Mouse (Mus musculus): ENCODE measurements at regions not wholly inside any gene's neighbourhood (a gene's known extent, or its start where the extent isn't known, plus 50 kb on each side); places are given as distances from the start of the nearest gene placed in this dataset.

DNA sequence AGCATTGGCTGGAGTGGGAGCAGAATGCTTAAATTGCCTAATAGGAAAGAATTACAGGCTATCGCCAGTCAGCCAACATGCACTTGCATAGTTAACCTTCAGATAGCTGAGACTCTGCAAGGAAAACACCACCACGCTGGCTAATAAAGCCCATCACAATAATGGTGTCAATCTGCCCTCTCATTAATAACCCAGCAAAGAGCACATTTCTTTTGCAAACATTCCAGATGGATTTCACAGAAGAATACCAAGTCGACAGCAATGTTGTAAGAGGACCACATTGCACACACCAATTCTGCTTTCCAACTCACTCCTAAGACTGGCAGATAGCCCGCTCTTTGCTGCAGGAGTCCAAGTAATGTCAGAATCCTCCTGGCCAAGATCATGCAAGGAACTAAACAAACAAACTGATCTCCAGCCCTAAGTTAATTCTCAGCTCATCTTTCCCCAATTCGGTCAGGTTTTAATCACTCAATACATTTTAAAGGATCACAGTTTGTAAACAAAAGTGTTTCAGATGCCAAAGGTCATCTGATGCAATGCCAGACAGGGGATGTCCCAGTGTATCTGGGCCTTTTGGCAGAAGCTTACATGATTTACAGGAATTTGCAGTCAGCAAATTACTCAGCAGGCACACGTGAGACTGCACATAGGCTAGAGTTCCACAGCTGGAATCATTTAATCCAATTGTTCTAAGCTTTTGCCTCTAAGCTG, 198.4 kb downstream of the Klf6 start:
- no peak for DNase-seq (ENCODE audit: low spot score in 2 of 2)

DNA sequence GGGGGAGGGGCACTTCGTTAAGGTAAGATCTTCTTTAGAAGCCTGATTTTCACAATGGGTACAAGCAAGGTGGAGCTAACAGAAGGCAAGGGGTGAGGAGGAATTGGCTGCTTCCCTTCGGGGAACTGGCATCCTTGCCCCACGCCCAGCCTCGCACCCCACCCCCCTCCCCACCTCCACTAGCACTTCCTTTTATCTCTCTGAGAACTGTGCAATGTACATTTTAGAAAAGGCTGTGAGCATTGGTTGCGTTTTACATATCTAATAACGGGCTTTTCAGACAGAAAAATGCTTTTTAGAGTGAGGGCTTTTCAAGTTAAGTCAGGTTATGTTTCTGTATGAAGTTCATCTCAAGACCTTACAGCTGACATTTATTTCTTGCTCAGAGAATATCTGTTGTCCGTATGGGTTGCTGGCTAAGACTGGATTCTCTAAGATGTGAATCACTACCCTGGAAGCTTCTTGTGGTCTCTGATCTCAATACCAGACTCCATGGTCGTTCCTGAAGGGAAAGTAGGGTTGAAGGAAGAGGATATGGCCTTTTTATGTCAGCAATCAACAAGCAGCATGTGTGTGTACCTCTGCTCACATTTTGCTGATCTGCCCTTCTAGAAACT, 199.1 kb downstream of the Klf6 start:
- no peak for DNase-seq (ENCODE audit: low spot score in 2 of 2)

DNA sequence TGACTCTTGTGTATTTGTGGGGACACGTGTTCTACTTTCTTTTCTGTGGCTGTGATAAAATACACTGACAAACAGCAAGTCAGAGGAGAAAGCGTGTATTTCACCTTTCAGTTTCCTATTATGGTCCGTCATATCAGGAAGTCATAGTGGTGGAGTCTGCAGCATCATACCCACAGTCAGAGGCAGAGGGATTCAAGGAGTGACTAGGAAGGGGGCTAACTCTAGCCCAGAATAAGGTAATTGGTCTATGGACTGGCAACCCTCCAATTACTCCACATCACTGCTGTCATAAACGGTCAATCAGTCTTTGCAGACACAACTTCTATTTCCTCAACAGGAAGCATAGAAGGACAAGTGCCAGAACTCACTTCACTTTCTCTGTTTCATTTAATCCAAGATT, 201.0 kb downstream of the Klf6 start:
- DNase-seq (ENCODE audit: low spot score in 2 of 2), result no peak

DNA sequence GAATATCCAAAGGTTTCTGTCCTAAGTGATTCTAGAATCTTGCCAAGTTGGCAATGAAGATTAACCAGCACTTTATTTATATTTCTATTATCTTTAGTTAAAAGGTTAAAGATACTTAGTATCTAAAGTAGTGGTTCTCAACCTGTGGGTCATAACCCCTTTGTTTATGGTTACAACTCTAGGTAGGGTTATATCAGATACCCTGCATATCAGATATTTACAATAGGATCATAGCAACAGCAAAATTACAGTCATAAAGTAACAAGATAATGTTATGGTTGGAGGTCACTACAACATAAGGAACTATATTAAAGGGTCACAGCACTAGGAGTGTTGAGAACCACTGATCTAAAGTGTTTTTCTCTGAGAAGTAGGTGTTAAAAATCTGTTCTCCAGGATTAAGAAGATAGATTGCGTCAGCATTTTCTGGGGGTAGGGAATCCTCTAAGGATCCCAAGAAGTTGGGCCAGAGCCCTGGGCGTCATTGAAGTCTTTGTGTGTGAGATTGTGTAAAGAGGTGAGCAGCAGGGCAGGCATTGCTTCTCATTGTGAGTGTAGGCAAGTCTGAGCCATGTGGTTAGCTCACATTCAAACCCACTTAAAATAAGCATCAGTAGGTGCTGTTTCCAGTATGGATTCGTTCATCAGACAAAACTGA, 201.6 kb downstream of the Klf6 start:
- DNase-seq (ENCODE audit: low spot score in 2 of 2), result no peak

DNA sequence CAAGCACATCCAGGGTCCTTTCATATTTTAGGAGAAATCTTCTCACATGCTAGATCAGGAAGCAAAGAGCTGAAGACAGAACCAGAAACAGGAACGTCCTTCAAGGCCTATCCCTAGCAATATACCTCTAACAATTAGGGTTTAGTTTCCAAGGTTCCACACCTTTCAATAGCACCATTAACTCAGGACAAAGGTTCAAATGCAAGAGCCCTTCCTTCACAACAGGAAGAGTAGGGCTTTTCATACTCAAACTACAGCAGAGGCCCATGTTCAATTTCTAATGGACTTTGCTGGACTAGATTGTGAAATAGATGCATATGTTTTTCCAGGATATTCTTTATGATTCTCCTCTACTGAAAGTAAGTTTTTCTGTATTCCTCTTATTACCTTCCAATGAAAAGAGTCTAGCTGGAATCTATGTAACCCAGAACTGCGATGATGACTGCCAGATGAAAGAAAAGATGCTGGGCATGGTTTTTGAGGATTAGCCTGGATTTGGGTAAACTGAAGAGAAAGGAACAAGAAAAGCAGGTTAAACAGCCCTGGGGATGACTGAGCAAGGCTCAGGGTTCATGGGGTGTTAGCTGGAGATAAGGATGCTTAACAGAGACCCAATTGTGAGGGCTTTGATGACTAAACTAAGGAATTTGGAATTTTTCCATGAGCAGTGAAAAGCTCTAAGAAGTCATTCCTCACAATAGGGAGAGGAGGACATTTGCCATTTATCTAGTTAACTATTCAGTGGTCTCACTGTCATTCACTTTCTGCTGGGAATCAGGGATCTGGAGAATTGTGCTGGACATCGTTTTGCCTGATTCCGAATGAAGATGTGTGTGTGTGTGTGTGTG, 215.9 kb downstream of the Klf6 start:
- no peak for DNase-seq (ENCODE audit: low spot score in 2 of 2)

DNA sequence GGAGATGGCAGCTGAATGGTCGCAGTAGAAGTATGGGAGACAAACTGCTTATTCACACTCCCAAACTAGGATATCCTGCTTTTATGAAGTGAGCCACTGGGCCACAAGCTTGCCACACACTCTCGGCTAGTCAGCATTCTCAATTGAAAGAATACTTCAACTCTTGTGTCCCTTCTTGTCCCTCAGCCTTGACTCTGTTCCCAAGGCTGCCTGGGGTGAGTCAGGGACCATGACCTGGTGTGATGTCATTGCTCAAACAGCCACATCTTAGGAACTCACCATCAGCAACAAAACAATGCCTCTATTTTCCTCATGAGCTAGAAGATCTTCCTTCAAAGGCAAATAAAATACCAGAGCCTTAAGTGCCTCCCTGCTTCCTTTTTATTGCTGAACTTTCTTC, 224.6 kb downstream of the Klf6 start:
- no peak for DNase-seq (ENCODE audit: low spot score in 2 of 2)

DNA sequence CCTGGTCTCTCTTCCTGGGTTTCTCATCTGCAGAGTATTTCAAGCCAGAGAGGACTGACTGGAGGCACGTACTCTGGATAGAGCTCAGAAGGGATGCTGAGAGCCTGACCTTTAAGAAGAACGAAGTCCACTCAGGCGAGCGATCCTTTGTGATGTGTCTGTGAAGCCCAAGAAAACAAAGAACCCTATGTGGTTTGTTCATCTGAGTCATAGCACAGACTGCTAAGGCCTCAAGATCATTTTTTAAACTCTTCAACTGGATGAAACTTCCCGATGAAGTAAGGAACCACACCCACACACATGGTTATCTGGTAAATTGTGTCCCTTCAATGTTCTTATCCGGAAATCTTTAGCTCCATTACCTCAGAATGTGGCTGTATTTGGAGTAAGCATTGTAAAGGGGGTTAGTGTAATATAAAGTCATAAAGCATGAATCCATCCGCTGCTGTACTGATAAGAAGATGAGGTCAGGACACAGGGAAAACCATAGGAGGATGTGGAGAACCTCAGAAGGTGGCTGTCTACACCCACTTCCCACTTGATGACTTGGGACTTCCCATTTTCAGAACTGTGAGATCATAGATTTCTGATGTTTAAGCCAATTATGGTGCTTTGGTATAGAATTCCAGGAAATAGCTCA, 247.9 kb downstream of the Klf6 start:
- DNase-seq (ENCODE audit: low spot score in 2 of 2), result no peak

DNA sequence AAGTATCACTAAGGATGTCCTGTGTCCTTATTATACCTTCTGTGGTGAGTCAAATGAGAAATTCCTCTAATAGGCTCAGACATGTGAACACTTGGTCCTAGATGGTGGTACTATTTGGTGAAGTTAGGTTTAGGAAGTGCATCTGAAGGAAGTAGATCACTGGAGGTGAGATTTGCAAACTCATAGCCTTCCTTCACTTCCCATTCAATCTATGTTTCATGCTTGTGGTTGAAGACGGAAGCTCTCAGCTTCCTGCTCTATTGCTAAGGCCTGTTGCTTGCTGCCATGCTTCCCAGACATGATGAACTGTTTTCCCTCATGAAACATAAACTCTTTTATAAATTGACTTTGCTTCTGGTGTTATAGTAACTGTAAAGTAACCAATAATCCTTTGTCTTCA, 258.4 kb downstream of the Klf6 start:
- DNase-seq (ENCODE audit: low spot score in 2 of 2), result no peak

DNA sequence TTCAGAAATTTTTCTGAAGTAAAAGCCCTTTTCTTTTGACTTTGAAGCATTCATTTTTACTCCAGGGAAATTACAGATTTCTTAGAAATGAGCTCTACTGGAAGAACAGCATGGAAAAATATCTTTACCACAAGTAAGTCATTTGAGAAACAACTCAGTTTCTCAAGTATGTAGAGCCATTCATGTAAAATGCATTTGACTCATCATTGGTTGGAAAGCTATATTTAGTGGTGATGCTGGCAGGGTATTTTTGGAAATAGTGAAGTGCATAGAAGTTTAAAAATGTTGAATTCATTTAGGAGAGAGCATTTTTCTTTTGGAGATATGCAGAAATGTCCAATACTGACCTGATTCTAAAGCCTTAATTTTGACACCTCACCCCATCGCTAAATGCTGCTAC, 266.0 kb downstream of the Klf6 start:
- no peak for DNase-seq (ENCODE audit: low spot score in 2 of 2)

DNA sequence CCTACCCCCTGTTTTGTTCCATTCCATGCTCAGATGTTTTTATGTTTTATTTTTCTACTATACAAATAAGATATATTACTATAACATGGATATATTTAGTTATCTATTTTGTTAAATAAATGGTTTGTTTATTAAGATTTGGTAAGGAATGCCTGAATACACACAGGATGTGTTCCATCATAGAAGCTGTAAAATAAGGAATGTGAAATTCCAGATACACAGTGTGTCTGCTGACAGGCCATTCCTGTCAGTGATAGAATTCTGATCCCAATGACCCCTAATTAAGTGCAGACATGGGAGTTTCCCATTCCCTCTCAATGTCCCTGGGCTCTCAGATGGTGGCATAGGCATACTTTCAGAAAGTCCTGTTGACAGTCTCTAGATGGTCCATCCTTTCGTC, 267.6 kb downstream of the Klf6 start:
- DNase-seq (ENCODE audit: low spot score in 2 of 2), result no peak

DNA sequence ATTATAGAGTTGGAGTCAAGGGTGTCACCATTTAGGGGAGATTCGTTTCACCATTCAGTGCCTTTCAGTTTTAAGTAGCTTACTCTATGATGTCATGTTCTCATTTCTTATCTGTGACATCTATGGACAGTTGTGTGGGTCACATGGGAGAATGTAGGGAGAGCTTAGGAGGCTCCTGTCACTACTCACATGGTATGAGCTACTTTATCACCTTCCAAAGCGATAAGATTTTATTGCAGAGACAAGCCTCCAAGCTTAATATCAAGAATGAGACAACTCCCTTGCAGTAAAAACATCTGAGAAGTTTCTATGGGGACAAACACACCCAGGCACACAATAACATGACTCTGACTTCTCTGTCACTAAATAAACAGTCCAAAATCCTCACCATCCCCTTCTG, 270.1 kb downstream of the Klf6 start:
- no peak for DNase-seq (ENCODE audit: low spot score in 2 of 2)

DNA sequence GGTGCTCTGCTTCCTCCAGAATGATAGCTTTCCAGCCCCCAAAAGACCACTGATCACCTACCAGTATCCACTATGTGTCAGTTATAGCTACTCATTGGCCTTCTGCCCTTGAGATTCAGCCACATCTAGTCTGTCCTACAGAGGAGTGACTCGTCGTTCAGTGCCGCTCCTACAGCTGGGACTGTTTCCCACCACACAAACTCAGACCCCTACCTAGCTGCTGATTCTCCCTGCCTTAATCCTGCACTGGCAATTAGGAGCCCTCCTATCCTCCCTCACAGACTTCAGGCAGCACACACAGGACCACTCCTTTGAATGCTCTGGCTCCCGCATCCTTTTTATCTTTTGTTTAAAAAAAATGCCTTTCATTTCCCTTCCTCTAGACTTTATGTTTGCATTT, 275.9 kb downstream of the Klf6 start:
- no peak for DNase-seq (ENCODE audit: low spot score in 2 of 2)

DNA sequence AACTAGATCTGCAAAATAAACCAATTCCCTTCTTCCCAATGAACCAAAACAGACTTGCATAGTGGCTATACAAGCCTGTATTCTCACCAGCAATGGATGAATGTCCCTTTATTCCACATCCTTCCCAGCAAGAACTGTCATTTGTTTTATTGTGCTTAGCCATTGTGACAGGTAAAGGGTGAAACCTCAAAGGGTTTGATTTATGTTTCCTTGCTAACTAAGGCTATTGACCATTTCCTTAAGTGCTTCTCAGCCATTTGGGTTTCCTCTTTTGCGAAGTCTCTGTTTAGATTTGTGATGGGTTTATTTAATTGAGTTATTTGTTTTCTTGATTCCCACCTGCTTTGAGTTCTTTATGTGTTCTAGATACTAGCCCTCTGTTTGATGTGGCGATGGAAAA, 281.5 kb downstream of the Klf6 start:
- DNase-seq (ENCODE audit: low spot score in 2 of 2), result no peak

DNA sequence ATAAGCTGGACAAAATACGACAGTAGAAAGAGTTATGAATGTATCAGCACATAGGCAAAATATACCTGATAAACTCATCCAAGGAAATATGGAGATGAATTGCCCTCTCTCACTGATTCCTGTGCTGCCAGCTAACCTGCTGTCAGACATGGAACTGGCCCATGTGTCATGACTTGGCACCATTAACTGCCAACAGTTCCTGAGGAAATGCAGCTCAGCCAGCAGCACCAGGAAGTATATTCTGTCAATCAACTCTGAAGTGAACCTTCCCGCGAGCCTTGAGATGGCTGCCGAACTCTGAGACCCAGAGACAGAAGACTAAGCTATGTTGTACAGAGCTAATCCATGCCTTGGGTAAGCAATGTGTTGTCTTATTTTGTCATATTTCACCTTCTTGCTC, 292.4 kb downstream of the Klf6 start:
- DNase-seq (ENCODE audit: low spot score in 2 of 2), result no peak

DNA sequence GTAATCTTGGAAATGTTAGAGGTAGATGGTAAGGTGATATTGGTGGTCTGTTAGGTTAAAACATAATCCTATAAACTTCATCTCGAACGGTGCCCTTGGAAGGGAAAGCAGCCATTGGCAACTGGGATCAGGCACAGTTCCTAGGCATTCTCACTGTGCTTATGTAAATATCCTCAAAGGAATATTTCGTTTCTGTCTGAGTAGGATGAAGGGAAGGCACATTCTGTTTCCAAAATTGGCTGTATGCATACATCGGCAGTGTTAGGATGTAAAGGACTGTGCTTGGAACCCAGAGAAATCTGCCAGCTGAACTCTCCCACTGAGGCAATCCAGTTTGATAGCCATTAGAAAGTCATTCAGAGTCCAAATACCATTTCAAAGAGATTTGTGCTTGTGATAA, 294.9 kb downstream of the Klf6 start:
- no peak for DNase-seq (ENCODE audit: low spot score in 2 of 2)

DNA sequence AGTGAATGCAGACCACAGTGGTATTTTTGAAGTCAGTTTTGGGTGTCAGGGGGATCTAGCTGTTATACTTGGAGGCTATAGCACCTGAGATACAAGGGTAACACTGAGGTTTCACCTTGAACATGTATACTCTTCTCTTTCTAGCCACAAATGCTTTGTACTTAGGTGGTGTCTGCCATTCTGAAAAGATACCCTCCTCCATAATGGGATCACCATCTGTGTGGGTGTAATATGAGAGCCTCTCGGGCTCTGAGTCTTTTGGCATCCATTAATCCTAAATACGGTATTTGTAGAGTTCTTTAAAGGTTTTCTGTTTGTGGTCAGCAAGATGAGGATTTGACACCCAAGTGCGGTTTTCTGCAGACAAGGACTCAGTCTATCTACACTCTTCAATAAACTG, 295.7 kb downstream of the Klf6 start:
- no peak for DNase-seq (ENCODE audit: low spot score in 2 of 2)

DNA sequence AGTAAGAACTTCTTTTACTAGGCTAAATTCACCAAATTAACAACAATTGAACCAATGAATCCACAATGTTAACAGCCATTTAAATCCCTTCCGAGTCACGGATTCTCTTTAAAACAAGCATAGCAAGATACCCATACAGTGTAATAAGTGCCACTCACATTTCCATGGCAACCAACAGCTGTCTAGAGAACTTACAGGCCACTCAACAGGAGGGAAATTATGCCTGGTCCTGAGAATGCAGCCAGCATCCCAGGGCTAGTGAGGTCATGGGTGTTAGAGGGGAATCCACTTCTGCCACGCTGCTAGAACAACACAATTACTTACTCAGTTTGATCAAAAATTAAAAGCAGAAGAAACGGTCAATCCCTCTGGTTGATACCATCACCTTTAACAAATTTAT, 296.7 kb downstream of the Klf6 start:
- no peak for DNase-seq (ENCODE audit: low spot score in 2 of 2)

DNA sequence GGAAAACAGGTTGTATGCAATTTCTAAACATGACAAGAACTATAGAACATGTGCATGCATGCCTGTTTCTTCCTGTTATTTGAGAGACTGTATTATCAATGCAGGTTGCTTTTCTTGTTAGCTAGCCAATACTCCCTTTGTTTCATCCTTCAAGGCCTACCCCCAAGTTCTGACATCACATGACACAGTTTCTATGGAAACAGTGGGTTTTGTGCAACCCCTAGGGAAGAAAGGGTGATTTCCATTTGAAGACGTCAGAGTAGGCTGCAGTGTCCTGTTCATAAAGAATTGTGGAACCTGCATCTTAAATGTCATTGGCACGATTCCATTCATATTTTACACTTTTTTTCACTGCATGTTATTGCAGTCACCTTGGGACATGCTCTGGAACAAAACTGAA, 298.1 kb downstream of the Klf6 start:
- no peak for DNase-seq (ENCODE audit: low spot score in 2 of 2)

DNA sequence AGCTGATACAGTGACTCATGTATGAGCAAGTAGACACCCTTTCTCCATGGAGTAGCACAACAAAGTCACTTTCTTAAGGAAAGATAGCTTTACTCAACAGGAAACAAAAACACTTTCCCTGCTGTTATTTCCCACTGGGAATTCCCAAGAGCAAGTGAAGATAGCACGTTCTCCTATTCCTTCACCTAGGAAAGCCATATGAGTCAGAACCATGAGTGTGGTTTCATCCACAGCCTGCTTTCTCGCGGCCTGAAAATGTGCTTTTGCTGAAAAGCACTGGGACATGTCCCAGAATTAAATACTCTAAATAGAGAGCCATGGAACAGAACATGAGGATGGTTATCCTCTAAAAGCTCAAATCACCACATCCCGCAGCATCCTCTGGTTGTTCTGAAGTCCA, 304.6 kb downstream of the Klf6 start:
- DNase-seq (ENCODE audit: low spot score in 2 of 2), result no peak

DNA sequence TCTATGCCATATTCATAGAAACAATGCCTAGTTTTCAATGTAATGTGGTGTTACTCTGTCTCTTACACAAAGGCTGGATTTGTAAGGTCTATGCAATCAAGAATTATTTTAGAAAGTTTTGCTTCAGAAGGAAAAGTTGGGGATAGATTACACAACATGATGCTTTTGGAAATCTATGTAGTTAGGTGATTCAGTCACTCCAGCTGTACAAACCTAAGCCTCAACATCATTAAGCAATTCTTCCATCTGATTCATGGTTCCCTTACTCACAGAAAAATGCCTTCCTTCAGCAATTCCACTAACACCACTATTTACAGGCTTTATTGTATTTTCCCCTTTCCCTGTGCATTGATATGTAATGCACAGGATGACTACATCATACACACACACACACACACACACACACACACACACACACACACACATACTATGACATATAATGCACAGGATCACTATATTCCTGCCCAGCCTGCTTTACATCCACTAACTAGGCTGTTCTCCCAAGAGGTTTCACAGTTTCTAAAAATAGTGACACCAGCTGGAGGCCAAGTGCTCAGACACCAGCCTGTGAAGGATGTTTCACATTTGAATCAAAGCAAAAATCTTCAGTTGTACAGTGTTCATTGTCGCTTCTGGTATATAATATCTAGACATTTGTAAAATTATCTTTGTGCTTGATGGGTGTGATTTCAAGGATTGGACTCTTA, 305.9 kb downstream of the Klf6 start:
- DNase-seq (ENCODE audit: low spot score in 2 of 2), result no peak

DNA sequence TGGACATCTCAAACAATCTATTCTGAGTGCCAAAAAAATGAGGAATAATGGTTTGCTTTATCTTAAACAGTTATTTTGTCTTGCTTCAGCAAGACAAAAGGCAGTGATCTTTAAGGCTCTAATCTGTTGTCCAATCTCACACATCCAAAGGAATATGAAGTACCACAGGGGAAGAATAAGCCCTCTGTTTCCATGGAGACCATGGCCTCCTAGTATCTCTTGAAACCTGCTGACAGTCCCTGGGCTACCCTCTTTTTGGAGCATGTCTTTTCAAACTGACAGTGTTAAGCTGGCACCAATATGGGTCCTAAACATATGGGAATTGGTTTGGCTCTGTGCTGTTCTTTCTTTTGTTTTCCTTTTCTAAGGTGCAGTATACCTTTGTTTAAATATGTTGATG, 311.8 kb downstream of the Klf6 start:
- no peak for DNase-seq (ENCODE audit: low spot score in 2 of 2)

Measured in frontal cortex, postnatal 25 days (tissue).